Mouse (Mus musculus): Measurements from ENCODE around the gene Slc7a11. TPM values are rescaled to one million over a fixed set of nuclear protein-coding genes. Genes with fewer than 3 reads are reported as not detected.

Slc7a11 gene
- polyA plus RNA-seq, 1 experiment from 2014 or later = 0.11 TPM

DNA sequence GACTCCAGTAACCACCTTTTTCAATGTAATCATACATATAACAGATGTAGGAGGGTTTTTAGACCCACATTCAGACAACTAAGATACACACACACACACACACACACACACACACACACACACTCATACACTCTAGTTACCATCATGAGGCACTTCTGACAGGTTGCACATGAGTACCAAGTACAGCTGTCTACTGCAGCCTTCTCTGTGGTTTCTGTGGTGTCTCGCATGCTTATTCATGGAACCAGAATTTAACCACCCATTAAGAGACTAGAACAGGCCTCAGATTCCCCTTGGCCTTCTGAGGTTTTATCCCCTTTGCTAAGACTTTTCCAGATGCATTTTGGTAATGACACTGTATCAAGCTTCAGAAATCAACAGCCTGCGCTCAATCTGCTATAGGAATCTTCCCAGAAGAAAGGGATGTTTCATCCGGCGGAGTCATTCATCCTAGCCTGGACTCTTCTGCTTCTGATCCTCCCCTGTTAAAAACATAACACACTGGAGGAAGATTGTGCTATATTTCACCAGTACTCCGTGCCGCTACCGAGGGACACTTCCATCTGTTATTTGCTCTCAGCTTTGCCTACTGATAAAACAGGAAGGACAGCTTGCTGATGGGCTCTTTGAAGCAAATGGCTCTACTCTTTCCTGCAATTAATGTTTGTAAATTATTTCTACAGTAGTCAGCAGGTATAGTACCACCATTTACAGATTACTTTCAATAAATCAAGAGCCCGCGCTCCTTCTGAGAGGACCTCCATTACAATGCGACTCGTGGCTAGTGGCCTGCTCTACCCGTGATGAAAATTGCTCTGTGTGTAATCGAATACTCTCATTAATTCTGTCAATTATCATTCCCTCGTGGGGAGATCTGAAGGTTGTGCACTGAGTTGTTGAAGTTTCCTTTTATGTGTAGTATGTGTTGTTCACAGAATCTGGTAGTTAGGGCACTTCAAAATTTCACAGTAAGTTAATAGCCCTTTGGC is 135.8 kb downstream of the Slc7a11 start:
- Histone ChIP-seq H3K27me3 (ENCODE audit: insufficient read depth, low read length) (no peaks in the 10 kb centered on the region), H3K4me3 (ENCODE audit: low read depth, low read length) (no peak overlapping the region), H3K4me1 (ENCODE audit: insufficient read depth) (no peaks in the 10 kb centered on the region), H3K4me2 (no peak overlapping the region), H3K9ac (no peak overlapping the region), H3K27ac (ENCODE audit: low read depth) (no peak overlapping the region), H3K9me3 (ENCODE audit: low read depth, low read length) (no peaks in the 10 kb centered on the region), H3K36me3 (ENCODE audit: insufficient read depth) (no peaks in the 10 kb centered on the region)
- DNase-seq (no peak), ATAC-seq (ENCODE audit: insufficient read depth) (no peak)
- no peak for TF ChIP-seq CTCF (IDR thresholded peaks at IDR 0.05; ENCODE audit: low read depth)
- WGBS = 67% methylated on average over 14 of the region's 14 CpGs

DNA sequence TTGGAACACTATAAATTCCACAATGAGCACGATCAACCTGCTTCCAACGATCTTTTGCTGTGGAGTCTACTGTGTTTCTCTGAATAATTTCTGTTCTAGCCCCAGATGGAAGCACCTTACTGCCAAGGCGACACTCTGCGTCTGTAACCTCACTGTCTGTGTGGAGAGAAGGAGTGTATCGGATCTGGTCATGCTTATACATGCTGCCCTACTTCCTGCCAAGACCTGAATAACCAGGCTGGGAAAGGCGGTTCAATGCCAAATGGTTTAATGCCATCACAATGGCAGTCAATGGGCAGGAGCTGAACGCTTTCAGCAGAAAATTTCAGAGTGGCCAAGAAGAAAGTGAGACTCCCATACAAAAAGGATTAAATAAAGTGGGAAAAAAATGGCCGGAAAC is 137.1 kb downstream of the Slc7a11 start:
- H3K27me3 ChIP-seq (ENCODE audit: insufficient read depth, low read length) = no peaks in the 10 kb centered on the region
- no peak for ATAC-seq (ENCODE audit: insufficient read depth)
- no peak for TF ChIP-seq CTCF (IDR thresholded peaks at IDR 0.05; ENCODE audit: low read depth)
- H3K9me3 ChIP-seq (ENCODE audit: low read depth, low read length) = no peaks in the 10 kb centered on the region
- no peak for DNase-seq
- H3K27ac ChIP-seq (ENCODE audit: low read depth) = no peak overlapping the region
- H3K36me3 ChIP-seq (ENCODE audit: insufficient read depth) = no peaks in the 10 kb centered on the region
- 85% methylated on average over 8 of the region's 8 CpGs for WGBS
- H3K9ac ChIP-seq = no peak overlapping the region
- H3K4me3 ChIP-seq (ENCODE audit: low read depth, low read length) = no peak overlapping the region
- no peak overlapping the region for H3K4me2 ChIP-seq
- H3K4me1 ChIP-seq (ENCODE audit: insufficient read depth) = no peaks in the 10 kb centered on the region

DNA sequence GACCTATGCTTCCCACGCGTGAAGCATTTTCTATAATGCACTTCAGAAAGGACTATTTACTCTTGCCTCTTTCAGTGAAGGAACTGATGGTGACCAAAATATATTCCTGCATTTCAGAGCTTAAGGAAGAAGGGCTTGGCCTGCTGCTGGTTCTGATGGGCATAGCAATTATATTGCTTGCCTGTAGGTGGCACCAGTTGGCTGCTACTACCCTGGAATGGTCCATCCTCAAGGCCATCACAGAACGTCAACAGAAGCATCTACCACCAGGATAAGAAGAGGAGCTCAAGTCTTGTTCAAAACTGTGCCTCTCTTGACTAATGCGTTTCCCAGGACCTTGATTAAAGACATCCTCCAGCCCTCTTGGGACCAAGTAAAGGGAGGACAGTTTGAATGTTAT is 139.3 kb downstream of the Slc7a11 start:
- 0 out of 2 replicates have a peak, but pooled peaks cover 4% of the 10 kb centered on the region for H3K4me1 ChIP-seq (ENCODE audit: insufficient read depth)
- 53% methylated on average over 4 of the region's 4 CpGs for WGBS
- H3K27me3 ChIP-seq (ENCODE audit: insufficient read depth, low read length) = no peaks in the 10 kb centered on the region
- H3K27ac ChIP-seq (ENCODE audit: low read depth) = no peak overlapping the region
- no peak overlapping the region for H3K4me2 ChIP-seq
- H3K36me3 ChIP-seq (ENCODE audit: insufficient read depth) = no peaks in the 10 kb centered on the region
- DNase-seq (peak; percentile 76), ATAC-seq (ENCODE audit: insufficient read depth) (no peak)
- H3K9me3 ChIP-seq (ENCODE audit: low read depth, low read length) = no peaks in the 10 kb centered on the region
- TF ChIP-seq CTCF (IDR thresholded peaks at IDR 0.05; ENCODE audit: low read depth) = peak; percentile 80
- H3K4me3 ChIP-seq (ENCODE audit: low read depth, low read length) = no peak overlapping the region
- H3K9ac ChIP-seq = no peak overlapping the region

DNA sequence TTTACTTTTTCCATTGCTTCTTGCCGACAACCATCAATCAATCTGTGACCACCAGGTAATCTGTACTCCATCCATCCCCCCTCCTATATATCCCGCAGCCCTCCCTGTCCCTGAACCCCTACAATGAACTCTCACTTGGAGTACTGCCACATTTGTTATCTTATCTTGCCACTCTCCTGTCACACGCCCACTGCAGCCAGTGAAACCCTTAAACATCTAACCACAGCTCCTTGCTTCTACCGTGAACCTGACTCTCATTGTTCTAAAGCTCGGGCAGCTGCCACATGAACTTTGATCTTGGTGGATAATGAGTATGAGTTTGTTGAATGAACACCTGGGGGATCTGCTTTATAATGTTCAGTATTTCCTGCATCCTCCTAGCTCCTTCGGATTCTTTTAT is 140.8 kb downstream of the Slc7a11 start:
- Histone ChIP-seq H3K4me1 (ENCODE audit: insufficient read depth) (peaks cover 8% of the 10 kb centered on the region; the same call in 1 of the 2 replicates), H3K9ac (no peak overlapping the region), H3K4me3 (ENCODE audit: low read depth, low read length) (no peak overlapping the region), H3K27ac (ENCODE audit: low read depth) (no peak overlapping the region), H3K36me3 (ENCODE audit: insufficient read depth) (no peaks in the 10 kb centered on the region), H3K27me3 (ENCODE audit: insufficient read depth, low read length) (no peaks in the 10 kb centered on the region), H3K9me3 (ENCODE audit: low read depth, low read length) (no peaks in the 10 kb centered on the region), H3K4me2 (no peak overlapping the region)
- 14% methylated on average over 6 of the region's 6 CpGs for WGBS
- ATAC-seq (ENCODE audit: insufficient read depth) = no peak
- no peak for DNase-seq
- TF ChIP-seq CTCF (IDR thresholded peaks at IDR 0.05; ENCODE audit: low read depth) = no peak

DNA sequence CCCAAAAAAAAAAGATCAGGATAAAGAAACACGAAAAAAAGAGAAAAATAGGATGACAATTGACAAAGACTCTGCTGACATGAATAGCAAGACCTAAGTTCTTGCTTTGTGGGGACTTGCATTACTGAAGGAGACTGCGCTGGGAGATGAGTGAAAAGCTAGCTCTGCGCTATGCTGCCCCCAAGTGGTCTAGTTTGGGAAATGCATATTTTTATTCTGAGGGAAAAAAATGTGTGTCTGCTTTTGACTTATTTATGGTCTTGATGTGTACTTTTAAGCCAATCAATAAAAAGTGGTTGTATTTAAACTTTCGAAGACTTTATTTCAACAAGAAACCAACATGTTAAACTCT is 142.5 kb downstream of the Slc7a11 start:
- no peak overlapping the region for H3K27ac ChIP-seq (ENCODE audit: low read depth)
- H3K27me3 ChIP-seq (ENCODE audit: insufficient read depth, low read length) = no peaks in the 10 kb centered on the region
- H3K9me3 ChIP-seq (ENCODE audit: low read depth, low read length) = no peaks in the 10 kb centered on the region
- no peak overlapping the region for H3K9ac ChIP-seq
- H3K4me2 ChIP-seq = no peak overlapping the region
- ATAC-seq (ENCODE audit: insufficient read depth) (0 out of 2 replicates have a peak, but pooled peaks have one; percentile 60), DNase-seq (peak; percentile 89)
- no peaks in the 10 kb centered on the region for H3K36me3 ChIP-seq (ENCODE audit: insufficient read depth)
- WGBS = 2% methylated on average over 4 of the region's 4 CpGs
- H3K4me3 ChIP-seq (ENCODE audit: low read depth, low read length) = no peak overlapping the region
- peak; percentile 84 for TF ChIP-seq CTCF (IDR thresholded peaks at IDR 0.05; ENCODE audit: low read depth)
- peaks cover 8% of the 10 kb centered on the region; the same call in 1 of the 2 replicates for H3K4me1 ChIP-seq (ENCODE audit: insufficient read depth)

DNA sequence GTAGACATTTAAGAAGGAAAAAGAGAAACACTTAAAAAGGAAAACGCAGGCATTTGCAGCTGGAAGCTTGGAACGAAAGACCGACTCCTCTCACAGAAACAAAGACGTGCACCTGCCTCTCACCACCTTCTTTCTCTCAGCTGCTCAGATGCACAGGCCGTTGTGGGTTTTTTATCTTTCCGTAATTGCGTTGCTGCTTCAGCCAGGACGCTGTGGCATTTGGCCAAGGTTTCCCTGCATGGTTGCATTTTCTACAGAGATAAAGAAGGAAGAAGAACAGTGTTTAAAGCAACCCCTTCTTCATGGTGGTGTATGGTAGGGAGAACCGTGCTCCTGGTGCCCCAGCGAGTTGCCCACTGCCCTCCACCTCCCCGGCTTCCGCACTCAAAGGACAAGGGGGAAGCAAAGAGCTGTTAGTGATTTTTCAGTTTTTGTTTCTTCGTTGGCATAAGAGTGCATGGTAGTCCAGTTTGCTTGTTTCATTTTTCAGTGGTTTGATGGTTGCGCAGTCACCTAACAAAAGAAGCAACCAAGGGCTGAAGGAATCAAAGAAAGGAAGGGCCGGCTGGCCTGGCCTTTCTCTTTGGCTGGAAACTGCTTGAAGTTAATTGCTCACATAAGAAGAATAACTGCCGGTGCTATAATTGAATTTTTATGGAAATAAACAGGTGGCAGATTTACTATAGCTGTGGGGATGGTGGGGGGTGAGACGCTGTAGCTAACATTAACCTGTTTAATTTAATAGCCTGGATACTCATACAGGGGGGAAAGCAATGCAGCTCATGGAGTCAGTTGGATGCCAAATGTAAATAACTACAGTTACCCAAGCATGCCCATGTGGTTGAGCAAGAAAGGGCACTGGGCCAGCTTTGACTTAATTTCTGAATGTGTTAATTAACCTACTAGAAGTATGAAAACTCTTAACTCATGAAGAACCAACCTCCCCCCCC is 143.1 kb downstream of the Slc7a11 start:
- no peak for TF ChIP-seq CTCF (IDR thresholded peaks at IDR 0.05; ENCODE audit: low read depth)
- ATAC-seq (ENCODE audit: insufficient read depth) = no peak
- no peak overlapping the region for H3K4me3 ChIP-seq (ENCODE audit: low read depth, low read length)
- no peaks in the 10 kb centered on the region for H3K27me3 ChIP-seq (ENCODE audit: insufficient read depth, low read length)
- DNase-seq = peak; percentile 8
- H3K4me1 ChIP-seq (ENCODE audit: insufficient read depth) = peaks cover 8% of the 10 kb centered on the region; the same call in 1 of the 2 replicates
- 78% methylated on average over 17 of the region's 17 CpGs for WGBS
- H3K9me3 ChIP-seq (ENCODE audit: low read depth, low read length) = no peaks in the 10 kb centered on the region
- H3K9ac ChIP-seq = no peak overlapping the region
- H3K36me3 ChIP-seq (ENCODE audit: insufficient read depth) = no peaks in the 10 kb centered on the region
- no peak overlapping the region for H3K27ac ChIP-seq (ENCODE audit: low read depth)
- H3K4me2 ChIP-seq = no peak overlapping the region
